Mouse (Mus musculus): ENCODE data around the gene Tap1.
A peak's percentile ranks its signal among the peaks of the same experiment; 100 is the strongest.

Gene Tap1

GRCm38 (mm10) chr17:34237741-34238140, 50.4 kb downstream of the Tap1 start:
- DNase-seq = no peak

DNA sequence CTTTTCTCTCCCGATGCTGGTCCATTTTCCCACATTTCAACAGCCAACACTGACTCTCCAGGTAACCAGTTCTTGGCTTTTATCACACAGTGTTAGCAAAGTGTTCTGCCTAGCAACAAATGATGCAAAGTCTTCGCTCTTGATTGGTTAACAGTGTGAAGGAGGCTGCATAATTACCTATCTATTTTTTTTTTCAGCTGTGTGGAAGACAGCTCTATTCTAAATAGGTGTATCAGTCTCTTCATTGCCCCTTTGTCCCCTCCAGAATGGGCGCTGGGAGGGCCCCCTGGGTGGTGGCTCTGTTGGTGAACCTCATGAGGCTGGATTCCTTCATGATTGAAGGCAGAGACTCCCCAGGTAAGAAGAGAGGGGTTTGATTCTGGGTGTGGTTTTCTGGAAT, 51.4 kb downstream of the Tap1 start, which contains the start of gene H2-Ob:
TSS of gene H2-Ob (plus strand) at position 198 of the 400 bp plus-strand sequence.
- peak in 1 of 2 experiments; percentile 67 for DNase-seq

DNA sequence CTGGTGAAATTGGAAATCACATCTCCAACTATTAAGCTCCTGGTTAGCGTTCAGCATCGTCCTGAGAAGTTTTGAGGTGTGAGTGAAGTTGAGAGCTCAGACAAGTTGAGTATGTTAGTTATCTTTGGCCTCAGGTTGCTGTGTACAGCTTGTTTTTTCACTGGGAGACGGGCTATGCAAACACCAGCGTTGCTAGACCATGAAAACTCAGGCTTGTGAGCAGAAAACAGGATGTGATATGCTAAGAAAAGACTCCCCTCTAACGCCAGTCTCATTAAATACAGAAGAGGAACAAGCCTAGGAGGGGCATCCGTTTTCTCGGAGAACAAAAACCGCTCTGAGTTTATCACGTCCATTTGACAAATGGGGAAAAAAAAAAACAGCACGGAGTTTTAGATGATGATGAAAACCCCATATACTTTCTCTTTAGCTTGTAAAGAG, 52.3 kb downstream of the Tap1 start:
- DNase-seq = no peak

DNA sequence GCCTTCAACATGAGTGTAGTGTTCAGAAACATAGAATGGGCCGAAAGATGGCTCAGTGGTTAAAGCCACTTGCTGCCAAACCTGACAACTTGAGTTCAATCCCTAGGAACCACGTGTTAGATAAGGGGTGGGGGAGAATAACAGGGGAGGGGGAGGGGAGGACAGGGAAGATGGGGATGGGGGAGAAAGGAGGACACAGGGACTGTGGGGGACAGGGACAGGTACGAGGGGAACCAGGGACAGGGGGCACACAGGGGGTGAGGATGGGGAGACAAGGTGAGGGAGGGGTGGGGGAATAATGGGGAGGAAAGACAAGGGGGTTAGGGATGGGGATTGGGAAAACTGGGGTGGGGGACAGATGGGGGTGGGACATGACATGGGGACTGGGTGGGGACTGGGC, 53.0 kb downstream of the Tap1 start:
- no peak for DNase-seq

DNA sequence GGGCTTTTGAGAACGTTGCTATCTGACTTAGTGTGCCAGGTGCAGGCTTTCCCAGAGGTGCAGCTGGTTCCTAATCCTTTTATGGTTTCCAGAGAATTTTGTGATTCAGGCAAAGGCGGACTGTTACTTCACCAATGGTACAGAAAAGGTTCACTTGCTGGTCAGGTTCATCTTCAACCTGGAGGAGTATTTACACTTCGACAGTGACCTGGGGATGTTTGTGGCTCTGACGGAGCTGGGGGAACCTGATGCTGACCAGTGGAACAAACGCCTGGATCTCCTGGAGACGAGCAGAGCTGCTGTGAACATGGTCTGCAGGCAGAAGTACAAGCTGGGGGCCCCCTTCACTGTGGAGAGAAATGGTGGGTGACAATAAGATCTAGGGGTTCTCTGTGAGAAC, 53.6 kb downstream of the Tap1 start:
- no peak for DNase-seq

DNA sequence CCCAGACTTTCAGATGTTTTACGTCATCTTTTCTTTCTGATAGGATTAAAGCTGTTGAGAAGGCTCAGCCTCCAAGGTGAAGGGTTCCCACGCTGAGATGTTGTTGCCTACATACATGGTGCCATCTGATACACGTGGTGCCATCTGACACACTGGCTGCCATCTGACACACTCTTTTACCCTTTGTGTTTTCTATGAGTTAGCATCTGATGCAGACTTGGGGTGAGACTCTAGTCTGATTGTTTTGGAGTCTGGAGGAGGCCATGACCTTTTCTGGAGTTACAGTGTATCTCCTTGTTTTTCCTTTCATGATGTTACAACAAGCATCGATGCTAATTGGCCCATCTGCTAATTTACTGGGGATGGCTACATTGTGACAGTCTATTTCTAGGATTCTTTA, 57.3 kb downstream of the Tap1 start:
- no peak for DNase-seq
